Mouse (Mus musculus): ENCODE data around the gene Rpl28. TPM values are rescaled to one million over a fixed set of nuclear protein-coding genes. Genes with fewer than 3 reads are reported as not detected.
A peak's percentile ranks its signal among the peaks of the same experiment; 100 is the strongest.

Gene Rpl28
- 237 and 307 TPM in 2 replicates for polyA plus RNA-seq (2012; rRNA removed)
- 185 and 186 TPM in 2 replicates for polyA plus RNA-seq (2014; fragmentation: Nextera tagmentation; extraction: Ambion mirVana)

DNA sequence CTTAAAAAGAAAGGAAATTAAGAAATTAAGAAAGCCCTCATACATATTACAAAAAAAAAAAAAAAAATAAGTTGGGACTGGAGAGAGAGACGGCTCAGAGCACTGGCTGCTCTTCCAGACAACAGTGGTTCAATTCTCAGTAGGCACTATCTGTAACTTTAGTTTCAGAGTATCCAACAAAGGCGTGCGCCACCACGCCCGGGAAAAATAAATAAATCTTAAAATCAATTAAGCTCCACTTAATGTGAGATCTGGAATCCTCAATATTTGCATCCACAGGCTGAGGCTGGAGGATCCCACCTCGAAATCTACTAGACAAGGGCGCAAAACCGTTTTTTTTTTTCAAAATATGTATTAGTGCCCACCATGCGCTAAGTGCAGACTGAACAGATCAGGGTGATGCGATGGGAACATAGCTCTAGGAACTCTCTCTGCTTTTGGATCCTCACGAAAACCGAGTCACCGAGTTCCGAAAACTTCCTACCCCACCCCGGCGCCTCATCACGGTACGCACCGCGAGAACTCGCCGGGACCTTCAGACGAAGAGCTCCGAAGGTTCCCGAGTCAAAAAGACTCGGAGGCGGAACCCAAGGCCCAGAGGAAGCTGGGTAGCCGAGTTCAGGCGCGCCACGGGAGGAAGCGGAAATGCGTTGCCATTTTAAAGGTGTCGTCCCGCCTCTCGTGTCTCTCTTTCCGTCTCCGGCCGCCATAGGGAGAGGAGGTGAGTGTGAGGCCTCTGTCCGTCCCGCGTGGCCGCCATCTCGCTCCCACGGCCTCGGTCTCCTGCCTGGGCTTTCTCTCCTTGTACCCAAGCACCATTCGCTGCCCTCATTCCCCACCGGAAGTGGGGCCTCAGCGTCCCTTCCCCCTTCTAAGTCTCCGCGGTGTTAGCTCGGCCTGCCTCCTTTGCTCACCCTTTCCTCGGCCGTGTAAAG, at the start of gene Rpl28:
Rpl28 (plus strand) TSS at position 597 of the 935 bp plus-strand sequence.
- TF ChIP-seq CTCF (IDR thresholded peaks at IDR 0.05; ENCODE audit: low read depth) = no peak; the same call in 1 of the 2 replicates
- TF ChIP-seq EP300 (IDR thresholded peaks at IDR 0.05; ENCODE audit: low read depth) = no peak
- WGBS (ENCODE audit: insufficient replicate concordance) = 1% methylated on average over 54 of the region's 54 CpGs
- ATAC-seq (ENCODE audit: insufficient read depth) (peak; percentile 84), DNase-seq (ENCODE audit: low read depth in 3 of 3, low spot score in 3 of 3) (peak; percentile 94 to 98 (median 94))
- Histone ChIP-seq H3K4me3 (ENCODE audit: insufficient read depth in 1 of 2, low read depth in 2 of 2, low read length in 2 of 2) (peak within 1 kb of the TSS; percentile 87 to 92), H3K4me1 (replicated peaks; ENCODE audit: control insufficient read depth in 2 of 2, insufficient read depth in 2 of 2, low read length in 1 of 2) (peaks cover 8 to 23% of the 10 kb centered on the region in 2 experiments), H3K4me2 (ENCODE audit: low read depth) (peak within 1 kb of the TSS; percentile 97), H3K36me3 (replicated peaks; ENCODE audit: control insufficient read depth, insufficient read depth, low read depth) (peaks cover 38% of the 10 kb centered on the region), H3K27me3 (ENCODE audit: control insufficient read depth, insufficient read depth, low read length) (no peaks in the 10 kb centered on the region), H3K9me3 (ENCODE audit: control insufficient read depth, low read length) (no peaks in the 10 kb centered on the region), H3K9ac (replicated peaks) (peak within 1 kb of the TSS; percentile 98), H3K27ac (peak within 1 kb of the TSS; percentile 98)

DNA sequence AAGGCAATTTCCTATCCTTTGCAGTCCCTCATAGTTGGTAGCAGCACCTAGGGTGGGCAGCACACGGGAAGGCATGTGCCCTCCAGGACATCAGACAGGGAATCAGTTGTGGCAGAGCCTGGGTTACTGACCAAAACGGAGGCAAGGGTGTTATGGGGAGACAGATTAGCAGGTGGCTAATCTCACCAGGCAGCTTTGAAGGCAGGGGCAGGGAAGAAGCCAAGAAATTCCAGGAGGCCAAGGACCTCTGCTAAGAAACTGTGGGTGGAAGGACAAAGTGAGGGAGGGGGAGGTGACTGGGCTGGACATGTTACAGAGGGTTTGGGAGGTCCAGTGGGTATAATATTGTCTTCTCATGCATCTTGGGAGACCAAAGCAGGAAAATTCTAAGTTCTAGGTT, 49.3 kb upstream of the Rpl28 start:
- Histone ChIP-seq H3K4me3 (ENCODE audit: insufficient read depth in 1 of 2, low read depth in 2 of 2, low read length in 2 of 2) (peak overlapping the region; percentile 69 to 99), H3K27me3 (ENCODE audit: control insufficient read depth, insufficient read depth, low read length) (no peaks in the 10 kb centered on the region), H3K36me3 (replicated peaks; ENCODE audit: control insufficient read depth, insufficient read depth, low read depth) (peaks cover 15% of the 10 kb centered on the region), H3K9ac (replicated peaks) (peak overlapping the region; percentile 76), H3K4me1 (replicated peaks; ENCODE audit: control insufficient read depth in 2 of 2, insufficient read depth in 2 of 2, low read length in 1 of 2) (peaks cover 63 to 71% of the 10 kb centered on the region in 2 experiments), H3K27ac (peak overlapping the region; percentile 74), H3K4me2 (ENCODE audit: low read depth) (peak overlapping the region; percentile 95), H3K9me3 (ENCODE audit: control insufficient read depth, low read length) (no peaks in the 10 kb centered on the region)
- peak in 1 of 3 experiments; percentile 84 for DNase-seq (ENCODE audit: low read depth in 3 of 3, low spot score in 3 of 3)
- peak; percentile 2; the same call in 1 of the 2 replicates for ATAC-seq (ENCODE audit: insufficient read depth)
- 17% methylated on average over 2 of the region's 2 CpGs for WGBS (ENCODE audit: insufficient replicate concordance)
- TF ChIP-seq EP300 (IDR thresholded peaks at IDR 0.05; ENCODE audit: low read depth) (peak; percentile 89), CTCF (IDR thresholded peaks at IDR 0.05; ENCODE audit: low read depth) (no peak)

DNA sequence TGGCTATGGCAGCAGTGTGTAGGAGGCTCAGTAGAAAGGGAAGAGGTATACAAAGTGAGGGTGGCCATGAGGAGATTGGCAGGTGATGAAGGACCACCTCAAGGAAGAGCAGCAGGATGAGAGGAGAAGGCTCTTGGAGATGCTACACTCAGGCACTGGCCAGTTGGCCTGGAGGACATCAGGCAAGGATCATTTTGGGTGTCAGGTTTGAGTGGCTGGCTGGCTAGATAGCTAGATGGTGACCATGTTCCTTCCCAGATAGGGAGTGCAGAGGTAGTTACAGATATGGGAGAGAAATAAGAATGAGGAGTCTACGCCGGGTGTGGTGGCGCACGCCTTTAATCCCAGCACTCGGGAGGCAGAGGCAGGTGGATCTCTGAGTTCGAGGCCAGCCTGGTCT, 47.8 kb upstream of the Rpl28 start:
- no peaks in the 10 kb centered on the region for H3K27me3 ChIP-seq (ENCODE audit: control insufficient read depth, insufficient read depth, low read length)
- peaks cover 15% of the 10 kb centered on the region for H3K36me3 ChIP-seq (replicated peaks; ENCODE audit: control insufficient read depth, insufficient read depth, low read depth)
- H3K4me1 ChIP-seq (replicated peaks; ENCODE audit: control insufficient read depth in 2 of 2, insufficient read depth in 2 of 2, low read length in 1 of 2) = peaks cover 72 to 77% of the 10 kb centered on the region in 2 experiments
- H3K27ac ChIP-seq = peak overlapping the region; percentile 74
- ATAC-seq (ENCODE audit: insufficient read depth) = no peak
- peak overlapping the region; percentile 76 for H3K9ac ChIP-seq (replicated peaks)
- DNase-seq (ENCODE audit: low read depth in 3 of 3, low spot score in 3 of 3) = no peak
- 48% methylated on average over 5 of the region's 6 CpGs for WGBS (ENCODE audit: insufficient replicate concordance)
- TF ChIP-seq EP300 (IDR thresholded peaks at IDR 0.05; ENCODE audit: low read depth) = peak; percentile 46; the same call in 1 of the 2 replicates
- TF ChIP-seq CTCF (IDR thresholded peaks at IDR 0.05; ENCODE audit: low read depth) = no peak
- H3K4me2 ChIP-seq (ENCODE audit: low read depth) = peak overlapping the region; percentile 95
- no peak overlapping the region for H3K4me3 ChIP-seq (ENCODE audit: insufficient read depth in 1 of 2, low read depth in 2 of 2, low read length in 2 of 2)
- H3K9me3 ChIP-seq (ENCODE audit: control insufficient read depth, low read length) = no peaks in the 10 kb centered on the region

DNA sequence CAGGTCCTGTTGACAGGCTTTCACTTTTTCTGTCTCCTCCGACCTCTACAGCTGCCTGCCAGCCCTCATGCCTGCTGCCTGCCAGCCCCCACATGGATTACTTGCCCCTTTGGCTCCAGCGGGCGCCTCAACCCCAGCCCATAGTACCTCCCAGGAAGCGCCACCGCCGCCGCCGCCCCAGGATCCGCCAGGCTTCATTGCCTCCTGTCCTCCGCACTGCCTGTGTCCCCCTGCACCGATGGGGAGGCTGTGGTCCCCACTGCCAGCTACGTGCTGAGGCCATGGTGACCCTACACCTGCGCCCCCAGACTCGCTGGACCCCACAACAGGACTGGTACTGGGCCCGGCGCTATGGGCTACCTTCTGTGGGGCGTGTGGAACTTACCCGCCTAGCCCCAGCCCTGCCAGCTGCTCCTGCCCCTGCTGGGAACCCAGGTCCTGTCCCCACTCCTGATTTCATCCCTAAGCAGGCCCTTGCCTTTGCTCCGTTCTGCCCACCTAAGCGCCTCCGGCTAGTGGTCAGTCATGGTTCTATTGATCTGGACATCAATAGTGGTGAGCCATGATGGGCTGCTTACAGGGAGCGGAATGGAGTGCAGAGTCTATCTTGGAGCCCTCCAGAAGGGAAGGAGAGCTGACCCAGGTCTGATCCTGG, 46.2 kb upstream of the Rpl28 start:
- H3K27me3 ChIP-seq (ENCODE audit: control insufficient read depth, insufficient read depth, low read length) = no peaks in the 10 kb centered on the region
- WGBS (ENCODE audit: insufficient replicate concordance) = 80% methylated on average over 22 of the region's 22 CpGs
- H3K27ac ChIP-seq = peak overlapping the region; percentile 97
- H3K4me2 ChIP-seq (ENCODE audit: low read depth) = peak overlapping the region; percentile 95
- H3K36me3 ChIP-seq (replicated peaks; ENCODE audit: control insufficient read depth, insufficient read depth, low read depth) = peaks cover 15% of the 10 kb centered on the region
- DNase-seq (ENCODE audit: low read depth in 3 of 3, low spot score in 3 of 3) (no peak), ATAC-seq (ENCODE audit: insufficient read depth) (no peak)
- H3K9ac ChIP-seq (replicated peaks) = peak overlapping the region; percentile 61
- H3K4me3 ChIP-seq (ENCODE audit: insufficient read depth in 1 of 2, low read depth in 2 of 2, low read length in 2 of 2) = no peak overlapping the region
- no peaks in the 10 kb centered on the region for H3K9me3 ChIP-seq (ENCODE audit: control insufficient read depth, low read length)
- peaks cover 72 to 81% of the 10 kb centered on the region in 2 experiments for H3K4me1 ChIP-seq (replicated peaks; ENCODE audit: control insufficient read depth in 2 of 2, insufficient read depth in 2 of 2, low read length in 1 of 2)
- no peak for TF ChIP-seq EP300 (IDR thresholded peaks at IDR 0.05; ENCODE audit: low read depth)
- TF ChIP-seq CTCF (IDR thresholded peaks at IDR 0.05; ENCODE audit: low read depth) = no peak
